Mouse (Mus musculus) embryonic facial prominence, embryonic 13.5 days (tissue): ENCODE measurements around the gene Wls. TPM values are rescaled to one million over a fixed set of nuclear protein-coding genes. Genes with fewer than 3 reads are reported as not detected.

Experiments
- ATAC-seq: fragments of 200-750 bp; cut with Nextera tagmentation; 2 replicates; pipeline ENCODE4 v1.8.0; 2017; ENCODE audit warnings: low read depth; ENCODE audit not compliant: insufficient number of reproducible peaks, insufficient read depth, low FRiP score, low TSS enrichment
- H3K27ac ChIP-seq: fragments of 300-500 bp; sonication (generic); 2 replicates; pipeline ENCODE4 v1.5.1; 2015; ENCODE audit warnings: moderate library complexity, mild to moderate bottlenecking, inconsistent platforms
- H3K27me3 ChIP-seq: fragments of 300-500 bp; sonication (generic); 2 replicates; pipeline ENCODE4 v1.6.1; 2015; ENCODE audit warnings: mild to moderate bottlenecking, inconsistent platforms
- H3K36me3 ChIP-seq: fragments of 300-500 bp; sonication (generic); 2 replicates; pipeline ENCODE4 v1.6.1; 2015; ENCODE audit warnings: mild to moderate bottlenecking, inconsistent platforms
- H3K4me1 ChIP-seq: fragments of 300-500 bp; sonication (generic); 2 replicates; pipeline ENCODE4 v1.6.1; 2015; ENCODE audit warnings: inconsistent platforms
- H3K4me2 ChIP-seq: fragments of 300-500 bp; sonication (generic); 2 replicates; pipeline ENCODE4 v1.6.1; 2015; ENCODE audit warnings: moderate library complexity, mild to moderate bottlenecking, inconsistent platforms
- H3K4me3 ChIP-seq: fragments of 300-500 bp; sonication (generic); 2 replicates; pipeline ENCODE4 v1.5.1; 2015; ENCODE audit warnings: mild to moderate bottlenecking, inconsistent platforms
- H3K9ac ChIP-seq: fragments of 300-500 bp; sonication (generic); 2 replicates; pipeline ENCODE4 v1.6.1; 2015; ENCODE audit warnings: mild to moderate bottlenecking, inconsistent platforms
- H3K9me3 ChIP-seq: fragments of 300-500 bp; sonication (generic); 2 replicates; pipeline ENCODE4 v1.6.1; 2016; ENCODE audit warnings: inconsistent platforms
- WGBS: fragments of 180-500 bp; shearing (Covaris S2); methylation state at CpG from one replicate; pipeline ENCODE4 v1.1.7; 2015; ENCODE audit warnings: mixed read lengths; 5-methylcytosine and 5-hydroxymethylcytosine counted together
- polyA plus RNA-seq: library from polyadenylated mRNA; unstranded; fragments of >200 nt; fragmentation: Nextera tagmentation; extraction: Ambion mirVana; gene quantifications from 2 replicates; pipeline ENCODE4 v1.2.1, GENCODE M21; 2015

The Wls gene
- polyA plus RNA-seq, 1 experiment from 2014 or later = 180 TPM

DNA sequence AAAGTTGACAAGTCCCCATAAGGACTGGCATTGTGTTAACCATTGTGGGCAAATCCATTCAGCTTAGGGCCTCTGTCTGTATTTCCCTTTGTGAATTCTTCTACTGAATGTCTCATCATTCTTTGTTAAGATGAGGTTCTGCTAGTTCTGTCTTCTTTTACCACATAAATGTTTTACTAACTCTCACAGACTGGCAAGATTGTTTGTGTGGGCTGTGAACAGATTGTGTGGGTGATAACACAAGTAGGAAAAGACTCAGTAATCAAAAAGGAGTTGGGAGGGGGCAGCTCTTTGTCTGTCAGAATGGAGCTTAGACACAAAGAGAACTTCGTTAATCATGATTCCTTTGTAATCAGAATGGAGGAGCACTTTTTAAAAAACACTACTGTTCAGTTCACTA lies 17.6 kb downstream of the Wls start:
- no peak for ATAC-seq

DNA sequence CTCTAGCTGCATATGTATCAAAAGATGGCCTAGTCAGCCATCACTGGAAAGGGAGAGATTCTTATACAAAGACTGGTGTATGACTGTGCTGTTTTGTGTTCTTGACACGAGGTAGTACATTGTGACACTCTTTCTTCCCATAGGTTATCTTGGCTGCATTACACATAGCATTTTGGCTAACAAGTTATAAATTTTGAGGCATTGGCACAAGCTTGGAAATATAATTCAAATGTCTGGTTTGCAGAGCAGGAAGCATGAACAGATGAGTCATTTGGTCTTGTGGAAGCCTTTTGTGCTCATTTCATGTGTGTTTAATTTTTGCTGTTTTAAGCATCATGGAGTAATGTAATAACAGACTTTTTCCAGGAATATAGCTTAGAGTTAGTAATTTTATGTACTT lies 26.2 kb downstream of the Wls start:
- H3K4me3 ChIP-seq = no peak overlapping the region
- H3K27me3 ChIP-seq = no peaks in the 10 kb centered on the region
- WGBS = 81% methylated on average over 1 of the region's 1 CpGs
- no peaks in the 10 kb centered on the region for H3K4me1 ChIP-seq
- no peaks in the 10 kb centered on the region for H3K9me3 ChIP-seq
- no peak for ATAC-seq
- no peak overlapping the region for H3K4me2 ChIP-seq
- no peak overlapping the region for H3K27ac ChIP-seq
- no peak overlapping the region for H3K9ac ChIP-seq
- H3K36me3 ChIP-seq = no peaks in the 10 kb centered on the region

More for the DNA sequence above, 17.6 kb downstream of the Wls start:
- Histone ChIP-seq H3K4me3 (no peak overlapping the region), H3K9me3 (no peaks in the 10 kb centered on the region), H3K36me3 (no peaks in the 10 kb centered on the region), H3K4me2 (no peak overlapping the region), H3K27me3 (no peaks in the 10 kb centered on the region), H3K27ac (no peak overlapping the region), H3K9ac (no peak overlapping the region), H3K4me1 (no peaks in the 10 kb centered on the region)
- WGBS = 82% methylated on average over 1 of the region's 1 CpGs

DNA sequence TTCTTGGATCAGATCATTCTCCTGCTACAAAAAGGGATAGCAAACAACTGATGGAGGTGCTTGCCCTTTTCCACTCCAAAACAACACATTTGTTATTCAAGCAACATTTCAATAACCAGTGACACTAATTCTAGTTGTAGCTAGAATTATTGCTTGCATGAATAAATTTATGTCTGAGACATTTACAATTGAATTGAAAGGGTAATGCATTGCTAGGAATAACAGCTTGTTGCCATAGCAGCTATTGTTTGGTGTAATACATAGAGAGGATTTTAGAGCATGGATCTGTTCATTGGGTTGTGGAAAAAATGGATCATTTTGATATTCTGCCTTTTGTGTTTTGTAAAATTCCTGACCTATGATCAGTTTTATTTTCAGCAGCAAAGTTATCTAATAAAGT lies 39.5 kb downstream of the Wls start:
- Histone ChIP-seq H3K27me3 (no peaks in the 10 kb centered on the region), H3K4me2 (no peak overlapping the region), H3K36me3 (peaks cover 29% of the 10 kb centered on the region), H3K4me3 (no peak overlapping the region), H3K9me3 (no peaks in the 10 kb centered on the region), H3K27ac (no peak overlapping the region), H3K9ac (no peak overlapping the region), H3K4me1 (no peaks in the 10 kb centered on the region)
- ATAC-seq = no peak

DNA sequence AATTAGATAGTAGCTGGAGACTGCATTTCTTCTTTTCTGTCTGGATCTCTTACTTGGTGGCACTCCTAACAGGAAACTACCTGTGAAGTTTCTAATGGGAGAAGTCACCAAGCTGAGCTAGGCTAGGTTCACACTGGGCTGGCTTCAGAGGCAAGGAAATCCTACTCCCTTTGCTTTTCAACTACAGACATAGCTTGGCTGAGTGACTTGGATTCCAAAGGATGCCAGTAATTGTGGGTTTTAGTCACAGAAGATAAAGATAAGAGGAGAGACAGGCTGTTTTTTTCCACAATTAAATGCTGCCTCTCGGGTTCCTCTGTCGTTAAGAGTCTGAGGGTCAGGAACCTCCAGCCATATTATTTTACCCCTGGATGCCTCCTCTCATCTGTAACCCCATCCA lies 43.9 kb downstream of the Wls start:
- ATAC-seq = no peak
- WGBS = 24% methylated on average over 2 of the region's 2 CpGs

DNA sequence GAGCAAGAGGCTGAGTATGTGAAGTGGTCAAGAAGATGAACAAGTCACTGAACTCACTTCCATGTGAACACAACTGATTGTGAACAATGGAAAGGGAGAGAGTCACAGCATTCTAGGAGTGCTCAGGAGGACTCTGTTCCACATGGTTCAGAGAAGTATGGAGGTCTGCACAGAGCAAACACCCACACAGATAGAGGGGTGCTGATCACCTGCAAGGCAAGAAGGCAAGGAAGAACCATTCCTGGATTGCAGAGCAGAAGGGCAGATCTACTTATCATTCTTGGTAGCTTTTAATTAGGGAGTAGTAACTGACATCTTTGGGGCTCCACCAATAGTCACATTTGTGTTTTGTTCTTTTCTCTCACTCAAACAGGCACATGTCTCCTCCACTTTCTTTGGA lies 45.3 kb downstream of the Wls start:
- Histone ChIP-seq H3K4me3 (no peak overlapping the region), H3K27ac (peak overlapping the region; percentile 73), H3K27me3 (no peaks in the 10 kb centered on the region), H3K9ac (no peak overlapping the region), H3K4me1 (peaks cover 16% of the 10 kb centered on the region), H3K4me2 (no peak overlapping the region), H3K9me3 (no peaks in the 10 kb centered on the region), H3K36me3 (peaks cover 5% of the 10 kb centered on the region)
- ATAC-seq = no peak

More for the DNA sequence above, 43.9 kb downstream of the Wls start:
- peaks cover 5% of the 10 kb centered on the region for H3K36me3 ChIP-seq
- no peaks in the 10 kb centered on the region for H3K9me3 ChIP-seq
- no peak overlapping the region for H3K9ac ChIP-seq
- H3K4me3 ChIP-seq = no peak overlapping the region
- H3K4me1 ChIP-seq = peaks cover 16% of the 10 kb centered on the region
- no peak overlapping the region for H3K27ac ChIP-seq
- no peak overlapping the region for H3K4me2 ChIP-seq
- no peaks in the 10 kb centered on the region for H3K27me3 ChIP-seq

DNA sequence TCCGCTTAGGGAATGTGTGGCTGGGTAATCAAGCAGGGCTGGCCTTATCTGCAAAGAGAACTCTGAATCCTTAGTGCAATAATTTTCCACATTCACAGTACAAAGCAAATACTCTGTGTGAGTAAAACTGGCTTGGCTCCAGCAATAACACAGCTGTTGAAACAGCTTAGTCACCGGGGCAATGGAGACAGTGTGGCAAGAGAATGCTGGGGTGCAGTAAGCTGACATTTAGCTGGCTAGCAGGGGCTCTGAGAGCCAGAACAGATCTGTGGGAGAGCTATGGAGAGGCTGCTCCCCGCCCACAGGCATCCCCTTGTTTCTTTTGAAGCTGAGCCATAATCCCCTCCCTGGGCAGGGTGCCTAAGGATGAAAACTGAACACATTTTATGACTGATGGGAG lies 45.8 kb downstream of the Wls start:
- 18% methylated on average over 3 of the region's 3 CpGs for WGBS
- peak overlapping the region; percentile 73 for H3K27ac ChIP-seq
- H3K4me1 ChIP-seq = peaks cover 16% of the 10 kb centered on the region
- peak; percentile 78 for ATAC-seq
- no peaks in the 10 kb centered on the region for H3K27me3 ChIP-seq
- no peaks in the 10 kb centered on the region for H3K9me3 ChIP-seq
- no peak overlapping the region for H3K9ac ChIP-seq
- H3K4me2 ChIP-seq = no peak overlapping the region
- H3K4me3 ChIP-seq = no peak overlapping the region
- H3K36me3 ChIP-seq = peaks cover 5% of the 10 kb centered on the region

DNA sequence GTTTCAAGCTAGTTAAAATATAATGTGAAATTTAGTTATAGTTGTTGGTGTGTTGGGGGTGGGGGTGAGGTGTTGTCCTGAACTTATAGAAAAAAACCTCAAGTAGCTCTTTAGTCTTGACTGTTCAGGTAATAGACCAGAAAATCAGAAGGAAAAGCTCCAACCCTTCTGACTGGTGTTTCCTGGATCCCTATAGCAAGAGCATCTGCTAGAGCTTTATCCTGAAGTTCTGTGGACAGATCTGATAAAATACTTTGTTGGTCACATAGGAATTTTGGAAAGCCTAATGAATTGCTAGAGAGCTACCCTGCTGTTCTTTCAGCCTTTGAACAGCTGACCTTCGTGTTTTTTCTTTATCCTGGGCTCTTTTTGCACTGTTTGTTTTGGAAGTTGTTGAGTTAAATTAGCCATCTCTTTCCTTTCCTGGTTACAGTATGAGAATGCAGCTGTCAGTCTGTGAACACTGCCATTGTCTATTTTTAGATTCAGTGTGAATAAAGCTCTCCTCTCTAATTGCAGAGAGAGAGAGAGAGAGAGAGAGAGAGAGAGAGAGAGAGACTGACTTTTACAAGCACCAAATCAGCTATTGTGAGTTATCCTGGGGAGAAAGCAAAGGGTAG lies 46.4 kb downstream of the Wls start:
- Histone ChIP-seq H3K4me3 (no peak overlapping the region), H3K4me1 (peaks cover 16% of the 10 kb centered on the region), H3K27me3 (no peaks in the 10 kb centered on the region), H3K27ac (no peak overlapping the region), H3K36me3 (peaks cover 5% of the 10 kb centered on the region), H3K4me2 (no peak overlapping the region), H3K9me3 (no peaks in the 10 kb centered on the region), H3K9ac (no peak overlapping the region)
- whole genome bisulfite sequencing = 2% methylated on average over 1 of the region's 1 CpGs
- no peak for ATAC-seq

DNA sequence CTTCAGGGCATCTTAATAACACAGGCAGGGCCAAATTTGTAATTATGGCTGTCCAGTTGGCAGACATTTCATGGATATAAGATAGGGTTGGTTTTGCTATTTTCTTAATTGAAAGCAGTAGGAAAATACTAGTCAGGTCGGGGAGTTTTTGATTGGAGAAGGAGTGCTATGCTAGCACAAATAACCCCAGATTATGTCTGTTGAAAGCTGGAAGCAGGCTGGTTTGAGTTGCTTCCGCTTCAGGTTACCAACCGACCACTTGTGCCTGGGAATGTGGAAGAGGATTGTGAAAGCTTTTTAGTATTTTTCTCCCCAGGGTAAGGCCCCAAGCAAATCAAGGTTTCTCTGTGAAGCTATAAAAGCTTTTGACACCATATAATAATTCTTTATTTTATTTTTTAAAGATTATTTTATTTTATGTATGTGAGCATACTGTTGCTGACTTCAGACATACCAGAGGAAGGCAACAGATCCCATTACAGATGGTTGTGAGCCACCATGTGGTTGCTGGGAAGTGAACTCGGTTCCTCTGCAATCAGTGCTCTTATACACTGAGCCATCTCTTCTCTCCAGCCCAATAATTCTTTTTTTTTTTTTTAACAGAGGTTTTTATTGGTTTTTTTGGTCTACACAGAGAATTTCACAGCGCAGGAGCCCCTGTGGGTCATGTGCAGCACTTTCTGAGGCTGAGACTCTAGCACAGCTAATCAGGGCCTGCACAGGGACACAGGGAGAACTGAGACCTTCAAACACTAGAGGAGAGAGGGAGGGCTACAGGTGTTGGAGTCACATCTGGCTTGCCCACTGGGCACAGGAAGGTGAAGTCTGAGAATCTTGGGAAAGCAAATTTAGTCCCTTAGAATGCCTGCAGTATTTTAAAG lies 50.9 kb downstream of the Wls start:
- no peaks in the 10 kb centered on the region for H3K36me3 ChIP-seq
- no peaks in the 10 kb centered on the region for H3K27me3 ChIP-seq
- H3K4me2 ChIP-seq = no peak overlapping the region
- no peak overlapping the region for H3K27ac ChIP-seq
- ATAC-seq = no peak
- no peaks in the 10 kb centered on the region for H3K9me3 ChIP-seq
- peaks cover 7% of the 10 kb centered on the region for H3K4me1 ChIP-seq
- H3K4me3 ChIP-seq = no peak overlapping the region
- H3K9ac ChIP-seq = no peak overlapping the region
- 45% methylated on average over 5 of the region's 5 CpGs for WGBS

DNA sequence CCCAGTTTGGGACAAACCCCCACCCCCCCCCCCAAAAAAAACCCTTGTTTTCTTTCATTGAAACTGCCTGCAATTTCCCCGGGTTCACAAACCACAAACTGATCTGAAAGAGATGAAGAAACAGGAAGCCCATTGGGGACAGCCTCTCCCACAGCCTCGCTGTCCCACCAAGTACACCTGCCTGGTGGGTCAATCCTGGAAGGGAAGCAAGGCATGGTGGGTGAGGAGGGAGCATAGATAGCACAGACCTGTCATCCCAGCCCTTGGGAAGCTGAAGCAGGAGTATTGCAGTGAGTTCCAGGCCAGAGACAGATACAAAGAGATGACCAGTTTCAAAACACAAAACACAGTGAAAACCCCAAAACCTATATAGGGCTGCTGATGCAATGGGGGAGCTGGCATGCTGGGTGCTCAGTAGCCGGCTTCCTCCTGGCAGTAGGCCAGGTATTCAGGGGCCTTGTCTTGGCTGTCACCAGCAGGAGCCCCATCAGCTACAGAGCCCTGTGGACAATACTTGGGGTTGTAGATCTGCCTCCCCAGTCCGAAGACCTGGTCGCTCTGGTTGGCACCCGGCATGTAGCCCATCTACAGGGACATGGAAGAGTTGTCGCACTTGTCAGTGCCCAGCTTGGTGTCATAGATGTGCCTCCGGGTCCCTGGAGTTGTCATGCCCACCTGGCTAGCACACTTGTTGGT lies 51.7 kb downstream of the Wls start:
- peaks cover under 1% of the 10 kb centered on the region for H3K4me1 ChIP-seq
- H3K9ac ChIP-seq = no peak overlapping the region
- 87% methylated on average over 8 of the region's 8 CpGs for WGBS
- no peak overlapping the region for H3K4me3 ChIP-seq
- H3K4me2 ChIP-seq = no peak overlapping the region
- H3K36me3 ChIP-seq = no peaks in the 10 kb centered on the region
- H3K27me3 ChIP-seq = no peaks in the 10 kb centered on the region
- no peaks in the 10 kb centered on the region for H3K9me3 ChIP-seq
- no peak overlapping the region for H3K27ac ChIP-seq
- ATAC-seq = no peak

DNA sequence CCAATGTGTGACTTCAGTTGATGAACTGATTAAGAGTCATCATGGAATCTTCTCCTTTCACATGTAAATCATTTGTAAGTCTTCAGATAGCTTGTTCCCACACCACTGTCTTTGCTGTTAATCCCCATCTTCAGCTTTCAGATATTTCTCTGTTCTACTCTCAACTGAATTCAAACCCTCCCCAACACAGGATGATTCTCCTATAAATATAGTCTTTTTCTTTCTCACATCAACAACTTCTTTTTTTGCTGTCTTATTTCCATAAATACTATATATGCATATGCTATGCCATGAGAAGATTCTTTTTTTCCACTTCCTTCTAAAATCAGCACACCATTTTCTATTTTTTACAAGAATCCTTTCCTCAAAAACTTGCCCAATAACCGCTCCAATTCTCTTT lies 67.9 kb downstream of the Wls start:
- Histone ChIP-seq H3K27ac (no peak overlapping the region), H3K4me3 (no peak overlapping the region), H3K36me3 (peaks cover 45% of the 10 kb centered on the region), H3K4me2 (no peak overlapping the region), H3K9me3 (no peaks in the 10 kb centered on the region), H3K27me3 (no peaks in the 10 kb centered on the region), H3K9ac (no peak overlapping the region), H3K4me1 (no peaks in the 10 kb centered on the region)
- 100% methylated on average over 1 of the region's 1 CpGs for WGBS
- ATAC-seq = no peak

DNA sequence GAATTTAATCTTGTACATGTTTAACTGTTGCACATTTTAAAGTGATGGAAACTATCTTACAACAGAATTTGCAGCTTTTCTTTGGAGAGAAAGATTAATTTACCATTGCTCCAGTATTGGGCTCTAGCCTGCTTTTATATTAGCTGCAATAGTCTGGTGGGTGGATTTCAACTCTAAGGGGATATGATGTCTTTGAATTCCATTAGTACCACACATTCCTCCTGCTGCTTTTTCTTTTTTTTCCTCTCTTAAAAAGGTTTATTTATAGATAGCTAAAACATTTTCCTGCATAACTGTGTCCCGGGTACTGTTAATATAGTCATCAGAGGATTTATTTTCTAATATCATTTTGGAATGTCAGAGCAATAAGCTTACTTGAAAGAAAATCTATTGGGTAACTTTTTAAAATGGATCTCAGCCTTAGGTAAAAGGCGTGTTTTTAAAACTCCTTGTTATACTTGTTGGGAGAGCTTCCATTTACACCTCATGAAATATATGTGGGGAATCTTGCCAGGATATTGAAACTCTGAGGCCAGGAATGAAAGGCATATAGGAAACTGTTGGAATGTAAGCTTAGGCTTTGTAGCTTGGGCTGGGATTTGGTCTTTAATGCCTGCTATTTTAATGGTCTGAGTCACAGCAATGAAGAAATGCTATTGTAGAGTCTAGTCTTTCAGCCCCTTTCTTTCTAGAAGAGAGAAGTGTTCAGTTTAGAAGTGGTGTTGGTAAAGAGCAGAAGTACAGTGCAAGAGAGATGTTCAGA lies 78.0 kb downstream of the Wls start:
- H3K4me1 ChIP-seq = no peaks in the 10 kb centered on the region
- H3K27ac ChIP-seq = no peak overlapping the region
- no peaks in the 10 kb centered on the region for H3K9me3 ChIP-seq
- H3K4me2 ChIP-seq = no peak overlapping the region
- H3K4me3 ChIP-seq = no peak overlapping the region
- ATAC-seq = no peak
- H3K9ac ChIP-seq = no peak overlapping the region
- peaks cover 37% of the 10 kb centered on the region for H3K36me3 ChIP-seq
- WGBS = 88% methylated on average over 2 of the region's 2 CpGs
- H3K27me3 ChIP-seq = no peaks in the 10 kb centered on the region
